Mouse (Mus musculus) neural tube, embryonic 14.5 days (tissue): ENCODE measurements around the gene Amfr. TPM values are rescaled to one million over a fixed set of nuclear protein-coding genes. Genes with fewer than 3 reads are reported as not detected.

Source experiments
- ATAC-seq: fragments of 200-750 bp; cut with Nextera tagmentation; 2 replicates; pipeline ENCODE4 v1.8.0; 2017; ENCODE audit warnings: low read depth, mild to moderate bottlenecking, moderate TSS enrichment, moderate library complexity
- H3K27ac ChIP-seq: fragments of 300-500 bp; sonication (generic); 2 replicates; pipeline ENCODE4 v1.5.1; 2014; ENCODE audit warnings: low read depth, mild to moderate bottlenecking, control low read depth, low read length, moderate library complexity, mixed read lengths
- H3K27me3 ChIP-seq: fragments of 300-500 bp; sonication (generic); 2 replicates; pipeline ENCODE4 v1.6.1; 2014; ENCODE audit warnings: low read length; ENCODE audit not compliant: control insufficient read depth, insufficient read depth
- H3K36me3 ChIP-seq: fragments of 300-500 bp; sonication (generic); 2 replicates; pipeline ENCODE4 v1.6.1; 2014; ENCODE audit warnings: low read length, mixed read lengths; ENCODE audit not compliant: control insufficient read depth, insufficient read depth
- H3K4me1 ChIP-seq: fragments of 300-500 bp; sonication (generic); 2 replicates; pipeline ENCODE4 v1.6.1; 2014; ENCODE audit warnings: low read length; ENCODE audit not compliant: control insufficient read depth, insufficient read depth
- H3K4me2 ChIP-seq: fragments of 300-500 bp; sonication (generic); 2 replicates; pipeline ENCODE4 v1.6.1; 2014; ENCODE audit warnings: mild to moderate bottlenecking, low read depth, low read length, control low read depth
- H3K4me3 ChIP-seq: fragments of 300-500 bp; sonication (generic); 2 replicates; pipeline ENCODE4 v1.5.1; 2014; ENCODE audit warnings: low read depth, low read length, control low read depth, mixed read lengths
- H3K9ac ChIP-seq: fragments of 300-500 bp; sonication (generic); replicated peaks from 2 replicates; pipeline ENCODE4 v1.6.1; 2014; ENCODE audit warnings: low read depth, mild to moderate bottlenecking, control low read depth, low read length, mixed read lengths
- H3K9me3 ChIP-seq: fragments of 300-500 bp; sonication (generic); 2 replicates; pipeline ENCODE4 v1.6.1; 2016; ENCODE audit warnings: low read length; ENCODE audit not compliant: control insufficient read depth
- WGBS: fragments of 180-500 bp; shearing (Covaris S2); extraction: QIAGEN DNeasy Blood & Tissue Kit; methylation state at CpG from one replicate; pipeline ENCODE4 v1.1.7; 2014; 5-methylcytosine and 5-hydroxymethylcytosine counted together
- polyA plus RNA-seq: library from polyadenylated mRNA; unstranded; fragments of >200 nt; fragmentation: Nextera tagmentation; extraction: Ambion mirVana; gene quantifications from 2 replicates; pipeline ENCODE4 v1.2.1, GENCODE M21; 2014

Gene Amfr
- polyA plus RNA-seq, 1 experiment from 2014 or later: 76.7 TPM

DNA sequence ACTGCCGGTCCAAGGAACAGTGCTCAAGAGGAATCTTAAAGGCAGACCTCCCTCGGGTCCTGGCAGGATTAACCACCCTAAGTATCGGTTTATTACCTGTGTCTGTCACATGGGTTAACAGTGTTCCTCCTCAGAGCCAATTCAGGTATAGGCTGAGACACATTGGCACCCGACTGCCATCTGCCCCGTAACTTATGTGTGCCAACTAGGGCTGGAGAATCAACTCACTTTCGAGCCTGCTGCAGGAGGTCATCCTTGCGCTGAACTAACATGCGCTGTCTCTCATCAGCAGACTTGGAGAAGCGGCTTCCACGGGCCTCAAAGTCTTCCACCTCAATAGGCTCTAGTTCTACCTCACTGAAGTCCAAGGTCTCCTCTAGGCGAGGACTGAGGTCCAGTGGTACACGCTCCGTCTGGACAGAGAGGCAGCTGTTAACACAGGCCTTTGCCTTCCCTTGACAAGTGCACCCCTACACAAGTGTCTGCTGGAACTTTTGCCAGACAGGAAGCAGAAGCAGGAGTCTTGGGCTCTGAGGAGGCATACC lies 38.7 kb downstream of the Amfr start:
- H3K4me1 ChIP-seq: no peaks in the 10 kb centered on the region
- H3K9me3 ChIP-seq: no peaks in the 10 kb centered on the region
- ATAC-seq: no peak
- H3K27me3 ChIP-seq: no peaks in the 10 kb centered on the region
- no peak overlapping the region for H3K9ac ChIP-seq
- H3K36me3 ChIP-seq: peaks cover 39% of the 10 kb centered on the region
- no peak overlapping the region for H3K4me3 ChIP-seq
- no peak overlapping the region for H3K27ac ChIP-seq
- H3K4me2 ChIP-seq: no peak overlapping the region
- WGBS: 93% methylated on average over 13 of the region's 13 CpGs

DNA sequence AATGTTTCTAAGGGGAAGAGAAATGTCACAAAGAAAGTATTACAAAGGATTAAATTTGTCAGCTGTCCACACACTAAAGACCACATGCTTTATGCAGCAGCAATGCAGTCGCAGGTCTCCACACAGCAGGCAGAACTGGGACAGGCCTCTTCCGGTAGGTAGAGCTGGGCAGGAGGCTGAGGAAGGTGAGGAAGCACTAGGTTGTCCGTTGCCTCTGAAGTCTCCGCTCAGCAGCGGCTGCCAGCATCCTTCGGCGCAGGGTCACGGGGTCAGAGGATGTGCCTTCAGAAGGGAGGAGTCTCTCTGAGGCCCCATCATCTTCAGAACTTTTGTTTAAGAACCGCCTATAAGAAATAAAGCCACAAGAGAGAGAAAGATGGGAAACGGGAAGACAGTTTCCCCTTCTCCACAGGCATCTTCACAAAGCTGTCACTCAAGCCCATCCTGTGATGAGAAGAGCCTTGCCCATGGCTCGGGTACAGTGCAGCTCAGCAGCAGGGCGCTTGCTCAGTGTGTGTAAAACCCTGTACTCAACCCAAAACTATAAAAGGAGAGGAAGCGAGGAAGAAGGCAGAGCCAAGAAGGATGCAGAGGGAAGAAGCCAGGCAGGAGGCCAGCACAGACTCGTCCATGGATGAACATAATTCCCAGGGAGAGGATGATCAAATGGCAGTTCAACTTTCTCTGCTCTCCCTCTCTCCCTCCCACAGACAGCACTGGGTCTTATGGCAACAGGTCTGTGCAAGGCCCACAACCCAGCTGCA lies 39.5 kb downstream of the Amfr start:
- no peak for ATAC-seq
- Histone ChIP-seq H3K36me3 (peaks cover 39% of the 10 kb centered on the region), H3K4me2 (no peak overlapping the region), H3K4me1 (no peaks in the 10 kb centered on the region), H3K4me3 (no peak overlapping the region), H3K27me3 (no peaks in the 10 kb centered on the region), H3K9ac (no peak overlapping the region), H3K27ac (no peak overlapping the region), H3K9me3 (no peaks in the 10 kb centered on the region)
- 86% methylated on average over 14 of the region's 14 CpGs for WGBS

DNA sequence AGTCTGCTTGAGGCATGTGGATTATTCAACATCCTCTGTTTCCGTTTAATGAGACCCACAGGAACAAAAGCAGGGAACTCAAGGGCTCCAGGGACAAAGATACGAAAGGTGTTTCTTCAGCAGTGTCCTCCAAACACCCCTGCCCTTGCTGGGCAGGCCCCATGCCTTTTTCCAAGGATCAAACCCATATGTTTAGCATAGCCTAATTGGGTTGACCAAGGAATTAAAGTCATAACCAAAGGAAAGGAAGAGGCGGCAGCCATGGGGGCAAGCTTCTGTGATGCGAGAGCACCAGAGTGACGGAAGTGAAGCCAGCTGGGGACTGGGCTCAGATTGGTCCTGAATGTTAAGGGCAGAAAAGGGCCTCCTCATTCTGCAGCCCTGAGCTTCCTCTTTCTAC lies 40.4 kb downstream of the Amfr start:
- no peak for ATAC-seq
- H3K4me1 ChIP-seq: no peaks in the 10 kb centered on the region
- H3K4me3 ChIP-seq: no peak overlapping the region
- no peaks in the 10 kb centered on the region for H3K27me3 ChIP-seq
- no peak overlapping the region for H3K27ac ChIP-seq
- peaks cover 46% of the 10 kb centered on the region for H3K36me3 ChIP-seq
- H3K9me3 ChIP-seq: no peaks in the 10 kb centered on the region
- 87% methylated on average over 5 of the region's 5 CpGs for WGBS
- no peak overlapping the region for H3K9ac ChIP-seq
- H3K4me2 ChIP-seq: no peak overlapping the region

DNA sequence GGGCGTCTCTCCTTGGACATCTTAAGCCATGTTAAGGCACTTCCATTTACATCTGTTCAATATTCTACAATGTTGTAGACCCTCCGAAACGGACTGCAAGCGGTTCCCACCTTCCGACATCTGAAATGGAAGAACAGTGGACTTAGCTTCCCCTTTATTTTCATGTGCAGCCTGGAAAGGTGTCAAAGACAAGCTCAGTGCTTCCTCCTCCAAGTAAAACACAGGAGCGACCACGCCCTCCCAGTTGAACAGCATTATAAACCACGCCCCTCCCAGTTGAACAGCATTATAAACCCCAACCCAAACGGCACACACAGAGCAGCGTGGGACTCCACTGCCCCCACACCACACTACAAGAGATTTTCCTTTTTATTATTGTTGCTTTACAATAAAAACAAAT lies 41.2 kb downstream of the Amfr start:
- Histone ChIP-seq H3K4me1 (no peaks in the 10 kb centered on the region), H3K9me3 (no peaks in the 10 kb centered on the region), H3K36me3 (peaks cover 49% of the 10 kb centered on the region), H3K4me2 (no peak overlapping the region), H3K27ac (no peak overlapping the region), H3K4me3 (no peak overlapping the region), H3K27me3 (no peaks in the 10 kb centered on the region), H3K9ac (no peak overlapping the region)
- ATAC-seq: no peak
- WGBS: 80% methylated on average over 10 of the region's 10 CpGs

DNA sequence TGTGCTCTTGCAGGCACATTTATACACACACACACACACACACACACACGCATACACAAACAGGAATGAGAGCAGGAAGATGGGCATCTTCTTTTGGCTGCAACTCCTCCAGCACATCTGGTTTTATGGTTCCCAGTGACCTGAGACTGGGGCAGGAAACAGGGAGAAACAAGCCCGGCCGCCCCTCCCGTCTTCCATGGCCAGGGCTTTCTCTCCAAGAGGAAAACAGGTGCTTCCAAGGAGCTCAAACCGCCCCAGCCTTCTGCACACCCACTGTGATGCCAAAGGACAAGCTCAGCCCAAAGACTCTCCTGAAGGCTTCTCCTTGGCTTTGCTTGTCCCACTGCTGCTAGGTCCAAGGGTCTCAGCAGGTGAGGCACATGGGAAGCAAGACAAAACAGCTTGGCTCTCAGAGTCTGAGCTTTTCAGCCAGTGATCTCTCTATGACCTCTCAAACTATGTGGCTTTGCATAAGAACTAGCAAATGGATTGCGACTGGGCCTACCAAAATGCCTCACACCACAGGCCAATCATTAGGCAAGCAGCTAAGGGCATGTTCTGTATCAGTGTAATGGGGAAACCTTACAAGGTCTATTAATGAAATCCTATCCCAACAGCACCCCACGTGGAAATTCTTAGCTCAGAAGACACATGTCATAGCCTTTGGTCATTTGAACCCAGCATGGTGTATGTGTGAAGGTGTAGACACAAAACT lies 42.9 kb downstream of the Amfr start:
- no peaks in the 10 kb centered on the region for H3K27me3 ChIP-seq
- no peak for ATAC-seq
- WGBS: 71% methylated on average over 7 of the region's 7 CpGs
- H3K36me3 ChIP-seq: peaks cover 53% of the 10 kb centered on the region
- no peak overlapping the region for H3K27ac ChIP-seq
- no peaks in the 10 kb centered on the region for H3K4me1 ChIP-seq
- H3K4me2 ChIP-seq: no peak overlapping the region
- no peak overlapping the region for H3K9ac ChIP-seq
- no peak overlapping the region for H3K4me3 ChIP-seq
- no peaks in the 10 kb centered on the region for H3K9me3 ChIP-seq

DNA sequence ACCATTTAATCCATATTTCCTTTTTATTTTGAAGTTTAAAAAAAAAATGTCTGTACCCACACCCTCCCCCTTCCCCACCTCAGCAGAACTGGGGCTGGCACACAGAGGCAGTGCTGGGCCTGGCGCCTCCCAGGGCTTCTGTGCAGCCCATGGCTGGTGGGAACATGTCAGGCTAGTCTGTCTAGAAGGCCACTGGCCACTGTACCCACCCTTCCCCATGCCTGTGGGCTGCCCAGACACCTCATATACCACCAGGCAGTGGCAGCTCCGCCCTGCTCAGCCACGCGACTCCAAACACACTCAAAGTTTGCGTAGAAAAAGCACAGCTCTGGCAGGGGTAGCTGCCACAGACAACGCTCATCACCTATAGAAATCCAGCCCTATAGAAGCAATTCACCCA lies 44.3 kb downstream of the Amfr start:
- H3K4me3 ChIP-seq: no peak overlapping the region
- ATAC-seq: no peak
- H3K27me3 ChIP-seq: no peaks in the 10 kb centered on the region
- H3K9me3 ChIP-seq: no peaks in the 10 kb centered on the region
- H3K4me1 ChIP-seq: no peaks in the 10 kb centered on the region
- H3K9ac ChIP-seq: no peak overlapping the region
- no peak overlapping the region for H3K27ac ChIP-seq
- H3K36me3 ChIP-seq: peaks cover 54% of the 10 kb centered on the region
- no peak overlapping the region for H3K4me2 ChIP-seq
- 65% methylated on average over 6 of the region's 6 CpGs for WGBS

DNA sequence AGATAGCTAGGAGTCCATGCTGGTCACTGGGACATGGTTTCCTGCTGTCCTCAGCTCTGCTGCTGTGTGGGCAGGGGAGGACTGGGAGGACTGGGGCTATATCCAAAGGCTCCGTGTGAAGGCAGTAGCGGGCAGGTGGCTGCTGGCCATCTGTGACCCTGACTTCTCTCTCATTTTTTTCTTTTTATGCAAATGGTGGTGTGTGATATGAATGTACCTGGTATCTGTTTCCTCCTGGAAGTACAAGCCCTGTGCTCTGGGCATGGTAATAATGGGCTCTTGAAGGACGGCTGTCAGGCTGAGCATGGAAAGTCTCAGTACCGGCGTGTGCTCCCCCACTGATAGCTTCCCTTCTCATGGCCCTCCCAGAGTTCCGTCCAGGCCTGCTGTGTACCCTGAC lies 51.7 kb downstream of the Amfr start:
- no peak for ATAC-seq
- H3K36me3 ChIP-seq: peaks cover 60% of the 10 kb centered on the region
- no peak overlapping the region for H3K4me2 ChIP-seq

DNA sequence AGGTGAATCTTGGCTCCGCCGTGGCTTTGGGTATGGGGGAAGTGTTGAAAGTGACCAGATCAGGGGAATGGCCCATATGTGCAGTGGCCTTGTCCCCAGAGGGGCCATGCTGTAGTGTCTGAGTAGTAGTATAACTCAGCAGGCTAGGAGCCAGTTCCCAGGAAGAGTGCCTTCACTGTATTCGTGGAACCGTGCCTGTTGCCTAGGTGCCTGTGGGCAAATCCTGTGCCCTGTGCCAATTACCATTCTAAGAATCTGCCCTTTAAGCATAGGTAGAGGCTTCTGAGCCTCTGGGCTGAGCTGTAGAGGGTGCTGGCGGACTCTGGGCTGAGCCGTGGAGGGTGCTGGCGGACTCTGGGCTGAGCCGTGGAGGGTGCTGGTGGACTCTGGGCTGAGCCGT lies 54.2 kb downstream of the Amfr start:
- Histone ChIP-seq H3K4me3 (no peak overlapping the region), H3K9me3 (no peaks in the 10 kb centered on the region), H3K27ac (no peak overlapping the region), H3K4me2 (no peak overlapping the region), H3K27me3 (no peaks in the 10 kb centered on the region), H3K9ac (no peak overlapping the region), H3K36me3 (peaks cover 64% of the 10 kb centered on the region), H3K4me1 (no peaks in the 10 kb centered on the region)
- no peak for ATAC-seq
- WGBS: 86% methylated on average over 9 of the region's 9 CpGs

More for the DNA sequence above, 51.7 kb downstream of the Amfr start:
- no peak overlapping the region for H3K9ac ChIP-seq
- H3K27ac ChIP-seq: no peak overlapping the region
- no peaks in the 10 kb centered on the region for H3K4me1 ChIP-seq
- H3K4me3 ChIP-seq: no peak overlapping the region
- no peaks in the 10 kb centered on the region for H3K27me3 ChIP-seq
- WGBS: 90% methylated on average over 6 of the region's 6 CpGs
- H3K9me3 ChIP-seq: no peaks in the 10 kb centered on the region

DNA sequence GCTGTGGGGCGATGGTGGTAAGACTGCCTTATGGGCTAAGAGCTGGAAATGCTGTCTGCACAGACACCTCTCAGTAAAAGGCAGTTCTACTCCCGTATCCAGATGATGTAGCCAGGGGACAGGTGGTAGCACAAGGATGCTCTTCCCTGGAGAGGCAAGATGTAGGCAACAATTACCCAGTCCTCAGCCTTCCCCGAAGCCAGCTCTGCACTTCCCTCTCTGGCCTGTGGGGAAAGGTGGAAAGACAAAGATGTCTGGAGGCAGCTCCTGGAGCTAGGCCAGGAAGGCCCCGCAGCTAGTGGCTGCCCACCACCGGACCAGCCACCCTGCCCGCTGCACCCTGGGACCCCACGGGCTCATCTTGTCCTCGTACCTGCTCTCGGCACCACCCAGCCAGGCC lies 60.1 kb downstream of the Amfr start:
- H3K4me1 ChIP-seq: no peaks in the 10 kb centered on the region
- H3K36me3 ChIP-seq: peaks cover 72% of the 10 kb centered on the region
- no peak for ATAC-seq
- H3K27me3 ChIP-seq: no peaks in the 10 kb centered on the region
- H3K9ac ChIP-seq: no peak overlapping the region
- WGBS: 89% methylated on average over 9 of the region's 9 CpGs
- no peaks in the 10 kb centered on the region for H3K9me3 ChIP-seq
- H3K4me2 ChIP-seq: no peak overlapping the region
- H3K4me3 ChIP-seq: no peak overlapping the region
- H3K27ac ChIP-seq: no peak overlapping the region
